Mouse (Mus musculus) frontal cortex, adult 2 months (tissue): Measurements from ENCODE around the gene Ly6g6f. TPM values are rescaled to one million over a fixed set of nuclear protein-coding genes. Genes with fewer than 3 reads are reported as not detected.

ENCODE experiments used
- DNase-seq, 2 experiments: peaks; one replicate each; pipeline ENCODE4 v3.0.0; 2022; ENCODE audit warnings: low spot score in 1 of 2; ENCODE audit errors: extremely low spot score in 1 of 2
- polyA plus RNA-seq: library from polyadenylated mRNA; depleted of rRNA; stranded (reverse); fragments of >200 nt; gene quantifications from 2 replicates; pipeline ENCODE4 v1.2.3, GENCODE M21; 2012

Ly6g6f gene
- polyA plus RNA-seq, 1 experiment, result 0.10 TPM

- no peak for DNase-seq
Measured at GRCm38 (mm10) chr17:35080248-35080647, 5.2 kb downstream of the Ly6g6f start.

- no peak for DNase-seq
Measured at GRCm38 (mm10) chr17:35079778-35080177, 5.6 kb downstream of the Ly6g6f start.

GRCm38 (mm10) chr17:35077786-35078233 is 7.6 kb downstream of the Ly6g6f start, which contains the start of gene Ly6g6d:
TSS of gene Ly6g6d (minus strand) at chr17:35078065.
- no peak for DNase-seq

- no peak for DNase-seq
Measured at GRCm38 (mm10) chr17:35077285-35077684, 8.1 kb downstream of the Ly6g6f start.

- no peak for DNase-seq
Measured at GRCm38 (mm10) chr17:35076507-35077176, 8.8 kb downstream of the Ly6g6f start, which contains the start of gene Ly6g6e. TSS of gene Ly6g6e (plus strand) at chr17:35076902.

- no peak for DNase-seq
Measured at GRCm38 (mm10) chr17:35074097-35074496, 11.3 kb downstream of the Ly6g6f start.

GRCm38 (mm10) chr17:35071454-35071853 is 14.0 kb downstream of the Ly6g6f start:
- DNase-seq, result no peak

GRCm38 (mm10) chr17:35070556-35071229 is 14.7 kb downstream of the Ly6g6f start:
- DNase-seq, result no peak

- peak in 1 of 2 experiments; percentile 48 for DNase-seq
Measured at GRCm38 (mm10) chr17:35068213-35068914, 17.0 kb downstream of the Ly6g6f start.

- DNase-seq, result no peak
Measured at GRCm38 (mm10) chr17:35066084-35066483, 19.3 kb downstream of the Ly6g6f start, which contains the start of gene Mpig6b. TSS of gene Mpig6b (minus strand) at chr17:35066184.

- no peak for DNase-seq
Measured at GRCm38 (mm10) chr17:35064951-35065947, 20.2 kb downstream of the Ly6g6f start, which contains the start of gene Ly6g6c. TSS of gene Ly6g6c (plus strand) at chr17:35065388.

- DNase-seq, result no peak
Measured at GRCm38 (mm10) chr17:35064378-35064877, 21.0 kb downstream of the Ly6g6f start.

- no peak for DNase-seq
Measured at GRCm38 (mm10) chr17:35063466-35063865, 21.9 kb downstream of the Ly6g6f start.

- no peak for DNase-seq
Measured at GRCm38 (mm10) chr17:35061299-35061698, 24.1 kb downstream of the Ly6g6f start.

- no peak for DNase-seq
Measured at GRCm38 (mm10) chr17:35060737-35061297, 24.6 kb downstream of the Ly6g6f start.

- no peak for DNase-seq
Measured at GRCm38 (mm10) chr17:35060071-35060470, 25.3 kb downstream of the Ly6g6f start.

GRCm38 (mm10) chr17:35058911-35059892 is 26.2 kb downstream of the Ly6g6f start, which contains the start of gene Ddah2:
TSS of gene Ddah2 (plus strand) at chr17:35059035.
- peak in 1 of 2 experiments; percentile 75 for DNase-seq

- DNase-seq, result no peak
Measured at GRCm38 (mm10) chr17:35058316-35058715, 27.1 kb downstream of the Ly6g6f start.
